Mouse (Mus musculus): ENCODE results near the gene Zmat5.

GRCm38 (mm10) chr11:4661871-4662495, 42.5 kb upstream of the Zmat5 start:
- TF ChIP-seq CTCF (IDR thresholded peaks at IDR 0.05): no peak
- no peak for TF ChIP-seq EP300 (IDR thresholded peaks at IDR 0.05; ENCODE audit: insufficient read depth, low read depth, low read length)
- no peak for TF ChIP-seq POLR2A (IDR thresholded peaks at IDR 0.05; ENCODE audit: insufficient read depth, low read depth, low read length)
